Mouse (Mus musculus) colon, adult 2 months (tissue): Measurements from ENCODE around the gene Tada2b. TPM values are rescaled to one million over a fixed set of nuclear protein-coding genes. Genes with fewer than 3 reads are reported as not detected.

Source experiments
- polyA plus RNA-seq: library from polyadenylated mRNA; depleted of rRNA; stranded (reverse); fragments of >200 nt; gene quantifications from 2 replicates; pipeline ENCODE4 v1.2.3, GENCODE M21; 2012; rRNA removed

The Tada2b gene
- polyA plus RNA-seq, result 10.7 and 10.8 TPM in 2 replicates

GRCm38 (mm10) chr5:36484171-36484990 lies at the start of gene Tada2b, which contains the start of gene Ccdc96:
TSS of gene Tada2b (minus strand) at chr5:36484285.
TSS of gene Ccdc96 (plus strand) at chr5:36484588.

GRCm38 (mm10) chr5:36464709-36465661 lies 19.1 kb downstream of the Tada2b start, which contains the start of gene Grpel1:
TSS of gene Grpel1 (plus strand) at chr5:36464998.

Other genes starting within 250 kb of the Tada2b start
- 15.4 and 15.9 TPM in 2 replicates for gene Sorcs2, start 86.1 kb downstream of the Tada2b start, polyA plus RNA-seq
- 11.2 and 15.3 TPM in 2 replicates for gene Grpel1, start 19.3 kb downstream of the Tada2b start, polyA plus RNA-seq
- gene Ccdc96, start 303 bp upstream of the Tada2b start, polyA plus RNA-seq, result 0.06 TPM in 1 of 2 replicates, not detected in the other
- 15.1 and 17.8 TPM in 2 replicates for gene Tbc1d14, start 109.0 kb upstream of the Tada2b start, polyA plus RNA-seq
- 11.8 and 14.9 TPM in 2 replicates for gene D5Ertd579e, start 211.7 kb upstream of the Tada2b start, polyA plus RNA-seq